Mouse (Mus musculus) thymus, adult 2 months (tissue): ENCODE data around the gene Tacc3. TPM values are rescaled to one million over a fixed set of nuclear protein-coding genes. Genes with fewer than 3 reads are reported as not detected.

Experiments used
- DNase-seq: peaks from one replicate; pipeline ENCODE4 v3.0.0; 2021
- H3K27ac ChIP-seq: fragments of 200-500 bp; 2 replicates; pipeline ENCODE4 v1.5.1; 2012; ENCODE audit warnings: low read length, control low read depth; ENCODE audit not compliant: control insufficient read depth, insufficient read depth
- H3K27me3 ChIP-seq: fragments of 200-500 bp; 2 replicates; pipeline ENCODE4 v1.6.1; 2012; ENCODE audit warnings: mild to moderate bottlenecking, low read length, moderate library complexity, mixed read lengths; ENCODE audit not compliant: control insufficient read depth, insufficient read depth
- H3K36me3 ChIP-seq: fragments of 200-500 bp; 2 replicates; pipeline ENCODE4 v1.6.1; 2012; ENCODE audit warnings: mild to moderate bottlenecking, low read length, moderate library complexity; ENCODE audit not compliant: control insufficient read depth, insufficient read depth
- H3K4me1 ChIP-seq: fragments of 200-500 bp; replicated peaks from 2 replicates; pipeline ENCODE4 v1.6.1; 2012; ENCODE audit warnings: low read length; ENCODE audit not compliant: control insufficient read depth, insufficient read depth
- H3K4me3 ChIP-seq: fragments of 200-500 bp; 2 replicates; pipeline ENCODE4 v1.5.1; 2012; ENCODE audit warnings: mild to moderate bottlenecking, low read length, control low read depth, moderate library complexity; ENCODE audit not compliant: control insufficient read depth, insufficient read depth
- CTCF ChIP-seq: fragments of 200-500 bp; IDR thresholded peaks from 2 replicates; pipeline ENCODE4 v1.5.1; 2012; ENCODE audit warnings: mild to moderate bottlenecking, control low read depth, low read length, moderate library complexity, borderline replicate concordance; ENCODE audit not compliant: control insufficient read depth, poor library complexity, insufficient read depth; ENCODE audit errors: extremely low read depth
- POLR2A ChIP-seq: fragments of 200-500 bp; IDR thresholded peaks from 2 replicates; pipeline ENCODE4 v1.6.1; 2012; ENCODE audit warnings: mild to moderate bottlenecking, low read length, control low read depth, moderate library complexity; ENCODE audit not compliant: control insufficient read depth, poor library complexity, insufficient read depth; ENCODE audit errors: extremely low read depth
- WGBS: fragments of 180-500 bp; shearing (Covaris S2); methylation state at CpG from one replicate; pipeline ENCODE4 v1.1.7; 2018; 5-methylcytosine and 5-hydroxymethylcytosine counted together
- polyA plus RNA-seq: library from polyadenylated mRNA; depleted of rRNA; stranded (reverse); fragments of >200 nt; gene quantifications from 2 replicates; pipeline ENCODE4 v1.2.3, GENCODE M21; 2012

The Tacc3 gene
- polyA plus RNA-seq, 1 experiment, result 57.3 TPM

DNA sequence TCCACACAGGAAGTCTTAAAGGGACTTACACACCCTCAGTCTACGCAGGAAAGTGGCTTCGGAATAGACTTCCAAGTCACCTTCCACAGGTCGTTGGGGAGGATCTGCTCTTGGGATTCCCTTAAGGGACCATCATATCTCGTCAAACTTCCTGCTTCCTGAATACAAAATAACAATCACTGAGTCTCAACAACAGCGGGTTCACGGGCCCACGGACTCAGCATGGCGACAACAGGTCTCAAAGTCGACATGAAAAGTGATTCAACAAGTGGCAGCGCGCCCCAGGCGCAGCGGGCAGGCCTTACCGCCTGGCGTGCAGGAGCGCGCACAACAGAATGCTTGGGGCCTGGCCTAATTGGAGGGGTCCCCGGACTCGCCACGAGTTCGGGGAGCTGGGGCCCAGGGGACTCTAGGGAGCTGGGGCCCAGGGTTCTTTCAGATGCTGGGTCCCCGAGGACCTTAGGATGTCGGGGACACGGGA lies 29.1 kb upstream of the Tacc3 start:
- H3K27ac ChIP-seq, result peak overlapping the region; percentile 91
- peak; percentile 68 for DNase-seq
- TF ChIP-seq CTCF, result no peak
- no peak for TF ChIP-seq POLR2A

DNA sequence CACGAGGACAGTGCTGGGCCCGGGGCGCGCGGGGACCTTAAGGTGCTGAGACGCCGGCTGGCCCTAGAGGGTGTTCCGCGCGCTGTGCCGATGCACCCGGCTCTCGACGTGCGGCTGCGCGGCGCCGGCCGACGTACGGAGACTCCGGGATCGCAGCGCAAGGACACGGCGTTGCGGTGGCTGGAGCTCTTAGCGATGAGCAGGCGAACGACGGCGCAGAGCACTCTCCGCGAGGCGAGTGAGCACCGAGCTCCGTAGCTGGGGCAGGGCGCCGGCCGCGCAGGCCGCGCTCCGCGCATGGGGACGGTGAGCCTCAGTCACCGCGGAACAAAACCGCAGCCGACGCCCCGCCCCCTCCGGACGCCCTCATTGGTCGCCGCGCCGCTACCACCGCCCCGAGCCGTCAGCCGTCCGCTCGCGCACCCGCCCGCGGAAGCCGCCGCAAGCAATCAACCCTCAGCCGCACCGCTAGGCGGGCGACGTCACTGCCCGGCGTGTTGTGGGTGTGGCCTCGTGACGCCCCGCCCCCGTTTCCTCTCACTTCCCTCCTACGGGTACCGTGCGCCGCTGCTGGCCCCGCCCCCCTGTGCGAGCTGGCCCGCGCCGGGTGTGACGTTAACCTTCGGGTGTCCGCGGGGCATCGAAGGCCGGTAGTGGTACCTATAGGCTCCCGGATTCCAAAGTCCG lies 28.5 kb upstream of the Tacc3 start, which contains the start of the genes Fam53a and Gm9903:
Gene Fam53a, minus strand, starts transcription at position 335 of the 687 bp plus-strand sequence.
Gene Gm9903, plus strand, starts transcription at position 625 of the 687 bp plus-strand sequence.
- peak within 1 kb of the TSS; percentile 91 for H3K27ac ChIP-seq
- TF ChIP-seq POLR2A, result peak; percentile 99
- TF ChIP-seq CTCF, result peak; percentile 68; the same call in 1 of the 2 replicates
- WGBS, result under 1% methylated on average over 99 of the region's 99 CpGs

More for the DNA sequence above, 29.1 kb upstream of the Tacc3 start:
- WGBS, result under 1% methylated on average over 24 of the region's 24 CpGs
- Histone ChIP-seq H3K4me3 (peak overlapping the region; percentile 61), H3K27me3 (no peaks in the 10 kb centered on the region), H3K4me1 (peaks cover 13% of the 10 kb centered on the region), H3K36me3 (no peaks in the 10 kb centered on the region)

GRCm38 (mm10) chr5:33630061-33630460 lies 27.9 kb upstream of the Tacc3 start:
- H3K4me3 ChIP-seq, result peak overlapping the region; percentile 44
- 4% methylated on average over 9 of the region's 9 CpGs for WGBS
- no peaks in the 10 kb centered on the region for H3K36me3 ChIP-seq
- H3K4me1 ChIP-seq, result peaks cover 13% of the 10 kb centered on the region
- peak; percentile 49 for DNase-seq
- TF ChIP-seq CTCF (no peak), POLR2A (no peak)
- H3K27me3 ChIP-seq, result no peaks in the 10 kb centered on the region
- H3K27ac ChIP-seq, result peak overlapping the region; percentile 26; the same call in 1 of the 2 replicates

More for the DNA sequence above, 28.5 kb upstream of the Tacc3 start, which contains the start of the genes Fam53a and Gm9903:
- Histone ChIP-seq H3K4me1 (peaks cover 13% of the 10 kb centered on the region), H3K36me3 (no peaks in the 10 kb centered on the region), H3K4me3 (peak within 1 kb of the TSS; percentile 61), H3K27me3 (no peaks in the 10 kb centered on the region)
- peak; percentile 100 for DNase-seq

- peaks cover 13% of the 10 kb centered on the region for H3K4me1 ChIP-seq
- no peak overlapping the region for H3K4me3 ChIP-seq
- peak overlapping the region; percentile 26; the same call in 1 of the 2 replicates for H3K27ac ChIP-seq
- H3K27me3 ChIP-seq, result no peaks in the 10 kb centered on the region
- H3K36me3 ChIP-seq, result no peaks in the 10 kb centered on the region
- 62% methylated on average over 4 of the region's 4 CpGs for WGBS
- no peak for TF ChIP-seq POLR2A
- TF ChIP-seq CTCF, result no peak
- DNase-seq, result no peak
Measured at GRCm38 (mm10) chr5:33630615-33631014, 27.3 kb upstream of the Tacc3 start.

- H3K4me3 ChIP-seq, result no peak overlapping the region
- no peak for TF ChIP-seq CTCF
- no peak for TF ChIP-seq POLR2A
- 0 out of 2 replicates have a peak, but pooled peaks cover 4% of the 10 kb centered on the region for H3K36me3 ChIP-seq
- no peak for DNase-seq
- peaks cover 13% of the 10 kb centered on the region for H3K4me1 ChIP-seq
- H3K27ac ChIP-seq, result no peak overlapping the region
- WGBS, result 97% methylated on average over 1 of the region's 1 CpGs
- H3K27me3 ChIP-seq, result no peaks in the 10 kb centered on the region
Measured at GRCm38 (mm10) chr5:33632526-33632925, 25.4 kb upstream of the Tacc3 start.

DNA sequence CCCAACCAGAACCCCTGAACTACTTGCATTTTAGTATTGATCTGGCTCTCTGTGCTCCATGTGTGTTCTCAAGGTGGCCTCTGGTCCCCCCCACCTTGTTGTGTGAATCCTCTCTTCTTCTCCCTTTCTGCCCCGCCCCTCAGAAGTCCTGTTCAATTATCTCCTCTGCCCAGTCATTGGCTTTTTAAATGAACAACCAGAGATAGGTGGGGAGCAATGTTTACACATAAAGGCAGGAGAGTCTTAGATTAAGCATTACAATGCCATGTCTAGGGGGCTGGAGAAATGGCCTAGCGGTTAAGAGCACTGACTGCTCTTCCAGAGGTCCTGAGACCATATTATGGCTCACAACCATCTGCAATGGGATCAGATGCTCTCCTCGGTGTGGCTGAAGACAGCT lies 22.6 kb upstream of the Tacc3 start:
- no peaks in the 10 kb centered on the region for H3K27me3 ChIP-seq
- TF ChIP-seq POLR2A (no peak), CTCF (no peak)
- WGBS, result 92% methylated on average over 3 of the region's 3 CpGs
- peaks cover 17% of the 10 kb centered on the region for H3K36me3 ChIP-seq
- no peak overlapping the region for H3K4me3 ChIP-seq
- no peak overlapping the region for H3K27ac ChIP-seq
- DNase-seq, result no peak
- H3K4me1 ChIP-seq, result peaks cover 4% of the 10 kb centered on the region
